Mouse (Mus musculus): ENCODE data around the gene Lpar5. TPM values are rescaled to one million over a fixed set of nuclear protein-coding genes. Genes with fewer than 3 reads are reported as not detected.
"Not testable (repeated sequence)": the region's sequence is repeated elsewhere in the genome, so short reads cannot be mapped to it uniquely, and the experiment has no call there.

Lpar5 gene
- polyA plus RNA-seq (2012; ENCODE audit: insufficient read depth, insufficient read length, missing spikeins) = not detected in 2 replicates

- Histone ChIP-seq H3K27ac (replicated peaks; ENCODE audit: low read depth, low read length) (no peak within 1 kb of the TSS), H3K4me1 (ENCODE audit: control insufficient read depth, insufficient read depth, insufficient read length, low read length) (no peaks in the 10 kb centered on the region), H3K4me3 (ENCODE audit: insufficient read depth, low read depth, low read length) (no peak within 1 kb of the TSS)
Observed at GRCm38 (mm10) chr6:125067571-125067995, at the start of gene Lpar5. Gene Lpar5, plus strand, starts transcription at chr6:125067920.

GRCm38 (mm10) chr6:125030532-125030931, 37.2 kb upstream of the Lpar5 start:
- H3K27ac ChIP-seq (replicated peaks; ENCODE audit: low read depth, low read length); H3K4me1 ChIP-seq (ENCODE audit: control insufficient read depth, insufficient read depth, insufficient read length, low read length); H3K4me3 ChIP-seq (ENCODE audit: insufficient read depth, low read depth, low read length): not testable (repeated sequence)

- Histone ChIP-seq H3K4me1 (ENCODE audit: control insufficient read depth, insufficient read depth, insufficient read length, low read length) (no peaks in the 10 kb centered on the region), H3K27ac (replicated peaks; ENCODE audit: low read depth, low read length) (no peak overlapping the region), H3K4me3 (ENCODE audit: insufficient read depth, low read depth, low read length) (no peak overlapping the region)
Observed at GRCm38 (mm10) chr6:125031604-125032003, 36.1 kb upstream of the Lpar5 start.

GRCm38 (mm10) chr6:125038666-125039065, 29.1 kb upstream of the Lpar5 start:
- no peak overlapping the region for H3K27ac ChIP-seq (replicated peaks; ENCODE audit: low read depth, low read length)

GRCm38 (mm10) chr6:125039131-125039530, 28.6 kb upstream of the Lpar5 start:
- Histone ChIP-seq H3K4me3 (ENCODE audit: insufficient read depth, low read depth, low read length) (peak overlapping the region; percentile 79), H3K27ac (replicated peaks; ENCODE audit: low read depth, low read length) (peak overlapping the region; percentile 85), H3K4me1 (ENCODE audit: control insufficient read depth, insufficient read depth, insufficient read length, low read length) (peaks cover 3% of the 10 kb centered on the region; the same call in 1 of the 2 replicates)

More at GRCm38 (mm10) chr6:125038666-125039065, 29.1 kb upstream of the Lpar5 start:
- Histone ChIP-seq H3K4me3 (ENCODE audit: insufficient read depth, low read depth, low read length) (peak overlapping the region; percentile 79; the same call in 1 of the 2 replicates), H3K4me1 (ENCODE audit: control insufficient read depth, insufficient read depth, insufficient read length, low read length) (peaks cover 3% of the 10 kb centered on the region; the same call in 1 of the 2 replicates)

GRCm38 (mm10) chr6:125039533-125040153, 28.1 kb upstream of the Lpar5 start, which contains the start of gene Ing4:
Gene Ing4, plus strand, starts transcription at chr6:125039760.
- Histone ChIP-seq H3K4me1 (ENCODE audit: control insufficient read depth, insufficient read depth, insufficient read length, low read length) (peaks cover 3% of the 10 kb centered on the region; the same call in 1 of the 2 replicates), H3K27ac (replicated peaks; ENCODE audit: low read depth, low read length) (peak within 1 kb of the TSS; percentile 85), H3K4me3 (ENCODE audit: insufficient read depth, low read depth, low read length) (peak within 1 kb of the TSS; percentile 79)

- H3K27ac ChIP-seq (replicated peaks; ENCODE audit: low read depth, low read length) = peak overlapping the region; percentile 80
- peaks cover 3% of the 10 kb centered on the region; the same call in 1 of the 2 replicates for H3K4me1 ChIP-seq (ENCODE audit: control insufficient read depth, insufficient read depth, insufficient read length, low read length)
- peak overlapping the region; percentile 79 for H3K4me3 ChIP-seq (ENCODE audit: insufficient read depth, low read depth, low read length)
Observed at GRCm38 (mm10) chr6:125040221-125040620, 27.5 kb upstream of the Lpar5 start.

- H3K27ac ChIP-seq (replicated peaks; ENCODE audit: low read depth, low read length) = peak overlapping the region; percentile 80
- H3K4me3 ChIP-seq (ENCODE audit: insufficient read depth, low read depth, low read length) = no peak overlapping the region
- peaks cover 3% of the 10 kb centered on the region; the same call in 1 of the 2 replicates for H3K4me1 ChIP-seq (ENCODE audit: control insufficient read depth, insufficient read depth, insufficient read length, low read length)
Observed at GRCm38 (mm10) chr6:125041047-125041446, 26.7 kb upstream of the Lpar5 start.

- Histone ChIP-seq H3K27ac (replicated peaks; ENCODE audit: low read depth, low read length) (peak overlapping the region; percentile 54; the same call in 1 of the 2 replicates), H3K4me1 (ENCODE audit: control insufficient read depth, insufficient read depth, insufficient read length, low read length) (peaks cover 3% of the 10 kb centered on the region; the same call in 1 of the 2 replicates), H3K4me3 (ENCODE audit: insufficient read depth, low read depth, low read length) (no peak overlapping the region)
Observed at GRCm38 (mm10) chr6:125042081-125042480, 25.6 kb upstream of the Lpar5 start.

- no peak overlapping the region for H3K4me3 ChIP-seq (ENCODE audit: insufficient read depth, low read depth, low read length)
- no peak overlapping the region for H3K27ac ChIP-seq (replicated peaks; ENCODE audit: low read depth, low read length)
- H3K4me1 ChIP-seq (ENCODE audit: control insufficient read depth, insufficient read depth, insufficient read length, low read length) = no peaks in the 10 kb centered on the region
Observed at GRCm38 (mm10) chr6:125046691-125047090, 21.0 kb upstream of the Lpar5 start.

- H3K4me3 ChIP-seq (ENCODE audit: insufficient read depth, low read depth, low read length) = no peak within 1 kb of the TSS
- no peak within 1 kb of the TSS for H3K27ac ChIP-seq (replicated peaks; ENCODE audit: low read depth, low read length)
- no peaks in the 10 kb centered on the region for H3K4me1 ChIP-seq (ENCODE audit: control insufficient read depth, insufficient read depth, insufficient read length, low read length)
Observed at GRCm38 (mm10) chr6:125049678-125050077, 18.0 kb upstream of the Lpar5 start, which contains the start of gene Acrbp. Gene Acrbp, plus strand, starts transcription at chr6:125049689.

- Histone ChIP-seq H3K4me1 (ENCODE audit: control insufficient read depth, insufficient read depth, insufficient read length, low read length) (no peaks in the 10 kb centered on the region), H3K27ac (replicated peaks; ENCODE audit: low read depth, low read length) (no peak overlapping the region), H3K4me3 (ENCODE audit: insufficient read depth, low read depth, low read length) (no peak overlapping the region)
Observed at GRCm38 (mm10) chr6:125051237-125051636, 16.5 kb upstream of the Lpar5 start.

GRCm38 (mm10) chr6:125061493-125061892, 6.2 kb upstream of the Lpar5 start:
- H3K27ac ChIP-seq (replicated peaks; ENCODE audit: low read depth, low read length) = no peak overlapping the region
- no peak overlapping the region for H3K4me3 ChIP-seq (ENCODE audit: insufficient read depth, low read depth, low read length)
- no peaks in the 10 kb centered on the region for H3K4me1 ChIP-seq (ENCODE audit: control insufficient read depth, insufficient read depth, insufficient read length, low read length)

GRCm38 (mm10) chr6:125062511-125062910, 5.2 kb upstream of the Lpar5 start:
- Histone ChIP-seq H3K27ac (replicated peaks; ENCODE audit: low read depth, low read length) (no peak overlapping the region), H3K4me1 (ENCODE audit: control insufficient read depth, insufficient read depth, insufficient read length, low read length) (no peaks in the 10 kb centered on the region), H3K4me3 (ENCODE audit: insufficient read depth, low read depth, low read length) (no peak overlapping the region)

GRCm38 (mm10) chr6:125063906-125064305, 3.8 kb upstream of the Lpar5 start:
- H3K27ac ChIP-seq (replicated peaks; ENCODE audit: low read depth, low read length) = no peak overlapping the region
- H3K4me1 ChIP-seq (ENCODE audit: control insufficient read depth, insufficient read depth, insufficient read length, low read length) = no peaks in the 10 kb centered on the region
- H3K4me3 ChIP-seq (ENCODE audit: insufficient read depth, low read depth, low read length) = no peak overlapping the region

GRCm38 (mm10) chr6:125065223-125065622, 2.5 kb upstream of the Lpar5 start:
- H3K4me3 ChIP-seq (ENCODE audit: insufficient read depth, low read depth, low read length); H3K4me1 ChIP-seq (ENCODE audit: control insufficient read depth, insufficient read depth, insufficient read length, low read length); H3K27ac ChIP-seq (replicated peaks; ENCODE audit: low read depth, low read length): not testable (repeated sequence)
